Mouse (Mus musculus): ENCODE results near the gene Trmt10b.

DNA sequence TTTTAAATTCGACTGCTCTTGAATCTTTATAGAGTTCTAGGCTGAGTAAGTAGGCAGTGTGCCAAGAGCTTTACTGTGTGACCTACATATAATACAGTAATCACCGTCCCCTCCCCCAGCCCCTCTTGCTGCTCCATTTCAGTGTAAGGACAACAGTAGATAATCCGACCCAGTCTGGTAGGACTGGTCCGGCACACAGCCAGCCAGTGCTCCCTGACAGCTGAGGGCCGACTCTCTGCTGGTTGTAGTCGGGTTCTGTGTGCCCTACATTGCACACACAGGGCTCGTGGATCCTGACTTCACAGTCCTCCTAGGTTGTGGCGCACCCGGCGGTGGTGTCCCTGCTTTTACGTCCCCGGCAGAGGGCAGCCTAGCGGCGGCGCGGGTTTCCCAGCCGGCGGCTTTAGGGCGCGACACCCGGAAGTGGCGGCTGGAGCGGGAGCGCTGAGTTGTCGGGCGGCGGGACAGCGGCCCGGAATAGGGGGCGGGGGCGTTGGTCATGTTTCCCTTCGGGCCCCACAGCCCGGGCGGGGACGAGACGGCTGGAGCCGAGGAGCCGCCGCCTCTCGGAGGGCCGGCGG lies 44.8 kb downstream of the Trmt10b start, which contains the start of gene Dcaf10:
- TF ChIP-seq CTCF (IDR thresholded peaks at IDR 0.05; ENCODE audit: control insufficient read depth, insufficient read depth, insufficient read length): peak; percentile 57
- TF ChIP-seq MAX (IDR thresholded peaks at IDR 0.05): peak; percentile 74
- no peak for TF ChIP-seq CEBPB (IDR thresholded peaks at IDR 0.05; ENCODE audit: low read depth)
- no peak for TF ChIP-seq USF1 (IDR thresholded peaks at IDR 0.05; ENCODE audit: low read depth)
